Mouse (Mus musculus) spleen, postnatal 10 days (tissue): ENCODE results near the gene Chek2.
"Not testable (repeated sequence)": the region's sequence is repeated elsewhere in the genome, so short reads cannot be mapped to it uniquely, and the experiment has no call there.

Experiments
- DNase-seq, 2 experiments: peaks; one replicate each; pipeline ENCODE4 v3.0.0; 2021 to 2022; ENCODE audit warnings: low spot score in 2 of 2

The Chek2 gene

GRCm38 (mm10) chr5:110839038-110839677 is 621 bp upstream of the Chek2 start:
- peak in 1 of 2 experiments; percentile 53 for DNase-seq

GRCm38 (mm10) chr5:110840465-110840864 is 686 bp downstream of the Chek2 start:
- DNase-seq = peak; percentile 78 to 86

GRCm38 (mm10) chr5:110841046-110841862 is 1.5 kb downstream of the Chek2 start:
- peak; percentile 27 to 31 for DNase-seq

GRCm38 (mm10) chr5:110852990-110853389 is 13.2 kb downstream of the Chek2 start:
- no peak for DNase-seq

GRCm38 (mm10) chr5:110857091-110857490 is 17.3 kb downstream of the Chek2 start:
- DNase-seq = no peak

- no peak for DNase-seq
Measured at GRCm38 (mm10) chr5:110859013-110859650, 19.4 kb downstream of the Chek2 start.

GRCm38 (mm10) chr5:110860445-110860844 is 20.7 kb downstream of the Chek2 start:
- no peak for DNase-seq

- DNase-seq = no peak
Measured at GRCm38 (mm10) chr5:110868460-110868859, 28.7 kb downstream of the Chek2 start.

- DNase-seq = no peak
Measured at GRCm38 (mm10) chr5:110869242-110869669, 29.5 kb downstream of the Chek2 start.

- DNase-seq = no peak
Measured at GRCm38 (mm10) chr5:110873160-110873559, 33.4 kb downstream of the Chek2 start.

GRCm38 (mm10) chr5:110874711-110875110 is 34.9 kb downstream of the Chek2 start:
- peak in 1 of 2 experiments; percentile 28 for DNase-seq

GRCm38 (mm10) chr5:110875286-110875685 is 35.5 kb downstream of the Chek2 start:
- DNase-seq = no peak

GRCm38 (mm10) chr5:110877666-110878505 is 38.1 kb downstream of the Chek2 start:
- no peak for DNase-seq

GRCm38 (mm10) chr5:110878526-110878925 is 38.7 kb downstream of the Chek2 start:
- DNase-seq = not testable (repeated sequence)

- DNase-seq = no peak
Measured at GRCm38 (mm10) chr5:110879042-110879441, 39.3 kb downstream of the Chek2 start.

GRCm38 (mm10) chr5:110879584-110880374 is 40.0 kb downstream of the Chek2 start, which contains the start of gene Ttc28:
Gene Ttc28 (plus strand): TSS chr5:110879803.
- DNase-seq = peak; percentile 80 to 89

- no peak for DNase-seq
Measured at GRCm38 (mm10) chr5:110888596-110888995, 48.8 kb downstream of the Chek2 start.

- DNase-seq = no peak
Measured at GRCm38 (mm10) chr5:110889945-110890344, 50.2 kb downstream of the Chek2 start.

- DNase-seq = no peak
Measured at GRCm38 (mm10) chr5:110890561-110890960, 50.8 kb downstream of the Chek2 start.

GRCm38 (mm10) chr5:110897114-110897788 is 57.5 kb downstream of the Chek2 start:
- no peak for DNase-seq
